Mouse (Mus musculus): Measurements from ENCODE around the gene Tnip3. TPM values are rescaled to one million over a fixed set of nuclear protein-coding genes. Genes with fewer than 3 reads are reported as not detected.

The Tnip3 gene
- total RNA-seq (2021) = not detected

DNA sequence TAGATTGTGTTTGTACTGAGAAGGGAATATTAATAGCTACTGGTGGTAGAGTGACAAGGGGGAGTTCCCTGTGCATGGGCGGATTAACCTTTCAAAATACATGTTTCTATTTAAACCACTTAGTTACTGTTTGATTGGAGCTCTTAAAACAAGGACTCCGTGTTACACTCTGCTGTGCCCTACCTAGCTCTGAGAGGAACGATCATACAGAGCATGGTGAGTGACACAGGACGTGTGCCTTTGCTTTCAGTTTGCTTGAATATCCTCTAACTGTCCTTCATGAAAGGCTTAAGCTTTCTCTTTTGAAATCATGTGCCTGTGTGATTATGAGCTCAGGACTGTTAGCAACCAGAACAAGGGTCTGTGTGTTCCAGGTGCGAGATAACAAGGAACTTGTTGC lies at the start of gene Tnip3:
Gene Tnip3, plus strand, starts transcription at position 122 of the 400 bp plus-strand sequence.
- DNase-seq = no peak
- intact Hi-C loops (cut with DNase I) = no loop called here

DNA sequence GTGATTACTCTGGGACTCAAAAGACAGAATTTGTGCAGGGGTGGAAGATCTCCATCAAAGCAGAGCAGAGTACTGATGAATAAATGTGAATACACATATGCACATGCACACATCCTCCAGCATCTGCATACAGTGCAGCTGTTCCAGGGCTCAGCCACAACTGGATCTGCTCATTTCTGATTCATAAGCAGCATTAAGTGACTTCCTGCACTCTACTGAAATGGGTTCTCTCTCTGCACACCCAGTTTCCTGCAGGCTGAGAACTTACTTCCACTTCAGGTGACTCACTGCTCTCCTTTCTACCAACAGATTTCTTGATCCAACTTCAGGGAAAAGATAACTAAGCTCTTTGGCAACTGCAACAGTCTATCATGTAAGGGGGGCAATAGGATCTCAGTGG lies 26.3 kb upstream of the Tnip3 start:
- no peak for DNase-seq

DNA sequence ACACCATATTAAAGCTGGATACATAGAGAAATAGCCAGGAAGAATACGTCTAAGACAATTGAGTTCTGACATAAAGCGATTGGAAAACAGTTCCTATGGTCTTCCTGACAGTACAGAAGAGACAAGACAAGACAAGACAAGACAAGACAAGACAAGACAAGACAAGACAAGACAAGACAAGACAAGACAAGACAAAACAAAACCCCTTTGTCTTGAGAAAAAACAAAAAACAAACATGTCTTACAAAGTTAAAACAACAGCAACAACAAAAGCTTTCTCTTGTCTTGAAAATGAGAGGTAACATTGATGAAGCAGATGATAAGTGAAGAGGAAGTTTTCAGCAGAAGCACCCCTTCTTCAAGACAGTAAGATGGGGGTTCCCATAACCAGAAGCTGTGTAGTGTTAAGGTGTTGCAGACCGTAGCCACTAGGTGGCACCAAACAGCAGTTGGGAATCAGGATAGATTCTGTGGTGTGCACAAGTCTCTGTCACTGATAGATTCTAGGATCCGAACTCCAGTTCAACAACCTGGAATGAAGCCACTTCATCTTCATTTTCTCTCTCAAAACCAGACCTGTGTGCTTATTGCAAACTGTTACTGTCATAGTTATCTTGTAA lies 15.0 kb upstream of the Tnip3 start:
- intact Hi-C loops (cut with DNase I) = no loop called here
- DNase-seq = peak; percentile 67

More for the DNA sequence above, 26.3 kb upstream of the Tnip3 start:
- intact Hi-C loops (cut with DNase I) = no loop called here

DNA sequence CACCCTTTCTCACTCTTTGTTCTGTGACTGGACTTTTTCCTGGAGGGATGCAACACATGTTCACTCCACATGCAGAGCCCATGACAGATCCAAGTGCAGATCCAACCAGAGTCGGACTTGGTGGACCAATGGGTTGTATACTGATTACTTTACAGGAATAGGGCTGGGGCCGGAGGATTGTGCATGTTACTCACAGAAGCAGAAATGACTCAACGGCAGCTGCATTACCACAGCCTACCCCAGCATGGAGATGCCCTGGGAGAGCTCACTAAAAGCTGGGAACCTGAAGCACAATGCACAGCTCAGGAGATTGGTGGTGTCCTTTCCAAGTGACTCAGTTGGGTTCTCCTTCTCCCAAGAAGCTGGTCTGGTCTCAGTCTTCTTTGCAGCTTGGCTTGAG lies 11.3 kb upstream of the Tnip3 start:
- no peak for DNase-seq
- intact Hi-C loops (cut with DNase I) = no loop called here

DNA sequence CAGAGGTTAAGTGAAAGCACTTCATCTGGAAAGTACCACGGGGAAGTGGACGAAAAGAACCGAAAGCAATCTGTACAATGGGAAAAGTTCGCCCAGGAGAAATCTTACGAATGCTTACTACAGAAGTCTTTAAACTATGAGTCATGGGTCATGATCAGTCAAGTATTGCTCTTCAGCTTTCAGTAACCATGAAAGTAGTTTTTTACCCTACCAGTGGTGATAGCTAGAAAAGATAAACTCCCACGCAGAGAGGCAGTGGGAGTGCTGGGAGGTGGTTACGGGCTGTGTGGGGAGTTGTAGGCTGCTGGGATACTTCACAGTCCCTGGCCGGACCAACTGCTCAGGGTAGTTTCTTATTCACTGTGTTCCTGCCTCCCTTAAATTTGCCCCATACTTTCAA lies 8.4 kb upstream of the Tnip3 start:
- intact Hi-C loops (cut with DNase I) = no loop called here
- DNase-seq = no peak

DNA sequence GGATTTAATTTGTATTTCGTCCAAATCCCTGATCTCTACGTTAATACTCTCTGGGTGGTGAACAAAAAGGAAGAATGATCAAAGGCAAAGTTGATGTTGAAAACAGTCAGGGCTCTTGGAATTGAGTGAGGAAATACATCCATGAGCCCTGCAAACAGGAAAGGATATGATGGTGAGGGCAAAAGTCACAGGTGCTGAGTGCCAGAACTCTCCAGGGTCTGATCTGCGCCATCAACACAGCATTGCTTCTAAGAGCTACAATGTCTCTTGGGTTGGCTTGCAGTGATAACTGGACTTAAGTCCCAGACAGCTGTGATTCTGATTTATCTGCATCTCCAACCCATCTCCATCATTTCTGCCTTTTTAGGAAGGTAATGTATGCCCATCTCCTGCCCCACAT lies 4.3 kb upstream of the Tnip3 start:
- intact Hi-C loops (cut with DNase I) = no loop called here
- no peak for DNase-seq

DNA sequence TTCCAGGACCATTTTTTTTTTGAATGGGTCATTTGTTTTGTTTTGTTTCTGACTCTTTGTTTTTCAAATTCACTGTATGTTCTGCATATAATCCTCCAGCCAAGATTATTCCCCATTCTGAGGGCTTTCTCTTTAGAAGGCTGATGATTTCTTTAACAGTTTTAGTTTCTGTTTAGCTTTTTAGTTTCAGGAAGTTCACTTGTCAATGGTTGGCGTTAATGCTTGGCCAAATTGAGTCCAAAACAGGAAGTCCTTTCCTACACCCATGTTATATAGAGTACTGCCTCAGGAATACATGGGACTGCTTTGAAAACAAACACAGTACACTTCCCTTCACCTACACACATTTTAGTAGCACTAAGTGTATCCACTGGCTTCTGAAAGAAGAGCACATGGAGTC lies 2.8 kb downstream of the Tnip3 start:
- DNase-seq = no peak
- intact Hi-C loops (cut with DNase I) = no loop called here

DNA sequence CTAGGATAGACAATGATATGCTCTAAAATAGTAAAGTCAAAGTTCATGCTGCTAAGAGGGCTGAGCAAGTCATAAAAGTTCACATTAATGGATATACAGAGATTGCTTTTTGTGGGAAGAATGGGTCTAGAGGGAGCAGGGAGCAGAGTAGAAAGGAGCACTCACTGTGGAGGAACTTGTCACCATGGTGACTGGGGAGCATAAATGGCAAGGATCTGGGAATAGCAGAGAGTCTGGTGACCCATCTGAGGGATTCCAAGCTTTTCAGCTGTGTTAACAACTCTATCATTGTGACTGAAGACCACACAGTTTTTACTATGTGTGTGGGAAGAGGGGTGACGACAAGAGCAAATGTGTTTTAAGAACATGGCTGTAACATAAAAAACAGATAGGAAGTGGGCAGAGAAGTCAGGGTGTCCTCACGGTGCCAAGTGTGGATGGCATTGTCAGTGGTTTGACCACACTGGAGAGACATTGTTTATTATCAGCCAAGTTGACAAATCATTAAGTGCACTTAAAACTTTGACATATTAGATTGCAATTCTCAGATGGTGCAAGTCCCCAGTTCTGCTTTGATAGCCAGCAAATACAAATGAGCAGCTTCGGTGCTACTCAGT lies 6.2 kb downstream of the Tnip3 start:
- intact Hi-C loops (cut with DNase I) = no loop called here
- no peak for DNase-seq

DNA sequence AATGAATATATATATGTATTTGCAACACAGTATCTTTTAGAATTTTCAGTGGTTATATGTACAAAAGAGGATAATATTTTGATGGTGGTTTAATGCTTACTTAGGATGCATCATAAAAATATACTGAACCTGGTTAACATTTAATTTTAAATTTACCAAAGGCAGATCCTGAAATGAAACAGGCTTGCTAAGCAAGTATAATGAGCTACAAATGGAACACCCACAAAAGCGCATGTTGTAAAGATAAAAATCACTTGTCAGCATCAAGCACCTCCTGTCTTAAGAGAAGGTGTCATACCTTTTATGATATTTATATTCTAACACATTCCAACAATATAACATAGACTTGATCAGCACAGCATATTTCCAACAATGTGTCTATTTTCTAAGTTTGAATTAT lies 8.6 kb downstream of the Tnip3 start:
- intact Hi-C loops (cut with DNase I) = no loop called here
- no peak for DNase-seq

DNA sequence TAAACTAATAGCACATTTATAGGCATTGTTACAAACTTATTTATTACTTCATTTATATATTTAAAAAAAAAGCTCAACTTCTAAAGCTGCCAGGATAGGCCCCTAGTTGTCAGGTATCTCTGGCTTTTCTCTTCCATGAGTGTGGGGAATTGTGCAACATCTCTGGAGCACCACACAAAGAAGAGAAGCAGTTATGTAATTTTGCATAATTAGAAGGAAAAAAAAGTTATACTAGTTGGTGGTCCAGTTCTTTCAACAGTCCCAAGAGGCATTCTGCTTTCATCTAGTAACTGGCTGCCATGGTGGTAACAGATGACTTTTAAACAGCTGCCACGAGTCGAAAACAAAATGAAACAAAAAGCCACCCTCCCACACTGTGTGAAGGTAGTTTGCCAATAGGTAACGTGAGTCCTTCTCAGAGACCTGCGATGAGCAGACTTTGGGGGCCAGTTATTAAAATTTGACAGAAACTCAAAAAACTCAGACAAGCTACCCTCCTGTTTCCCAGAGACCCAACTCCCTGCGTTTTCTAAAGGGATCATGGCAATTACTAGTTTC lies 12.3 kb downstream of the Tnip3 start:
- DNase-seq = no peak
- intact Hi-C loops (cut with DNase I) = no loop called here

DNA sequence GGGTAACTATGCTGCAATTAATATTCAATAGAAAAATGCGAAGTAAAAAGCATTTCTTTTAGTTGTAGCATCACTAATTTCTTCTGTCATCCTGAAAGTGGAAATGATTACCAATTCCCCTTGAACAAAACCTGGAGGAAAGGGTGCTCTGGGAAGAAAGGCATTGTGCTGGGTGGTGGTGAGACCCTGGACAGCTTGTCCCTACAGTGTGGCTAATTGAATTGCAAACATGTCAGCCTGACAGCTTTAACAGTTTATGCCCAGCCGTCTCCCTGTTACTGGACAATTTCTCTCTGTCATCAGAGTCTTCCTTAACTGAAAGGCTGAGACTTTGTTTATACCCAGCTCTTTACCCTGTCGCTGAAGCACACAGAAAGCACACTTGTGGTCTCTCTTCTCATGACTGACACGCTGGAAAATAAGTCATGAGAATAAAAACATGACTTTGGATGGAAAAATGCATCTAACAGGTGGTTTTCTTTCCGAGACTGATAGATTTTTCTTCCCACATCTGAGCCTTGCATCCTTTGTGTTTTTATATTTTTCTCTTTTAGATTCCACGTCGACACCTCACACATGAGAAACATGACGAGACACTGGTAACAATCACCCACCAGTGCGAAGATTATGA lies 13.0 kb downstream of the Tnip3 start:
- intact Hi-C loops (cut with DNase I) = no loop called here
- DNase-seq = no peak

DNA sequence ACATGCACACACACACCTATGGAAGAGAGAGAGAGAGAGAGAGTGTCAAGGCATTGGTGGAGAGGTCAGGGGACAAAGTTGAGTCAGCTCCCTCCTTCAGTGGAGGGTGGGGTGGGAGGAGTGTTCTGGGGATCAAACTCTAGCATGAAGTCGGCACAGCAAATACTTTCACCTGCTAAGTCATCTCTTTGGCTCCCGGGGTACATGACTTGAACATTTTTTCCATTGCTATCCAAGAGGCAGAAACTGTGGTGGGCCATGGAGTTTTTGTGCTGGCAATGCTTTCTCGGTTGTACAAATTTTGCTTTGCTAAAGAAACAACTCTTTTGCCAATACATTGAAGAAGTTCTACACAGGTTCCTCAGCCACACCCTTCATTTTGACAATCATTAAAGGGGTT lies 13.8 kb downstream of the Tnip3 start:
- intact Hi-C loops (cut with DNase I) = no loop called here
- DNase-seq = no peak

DNA sequence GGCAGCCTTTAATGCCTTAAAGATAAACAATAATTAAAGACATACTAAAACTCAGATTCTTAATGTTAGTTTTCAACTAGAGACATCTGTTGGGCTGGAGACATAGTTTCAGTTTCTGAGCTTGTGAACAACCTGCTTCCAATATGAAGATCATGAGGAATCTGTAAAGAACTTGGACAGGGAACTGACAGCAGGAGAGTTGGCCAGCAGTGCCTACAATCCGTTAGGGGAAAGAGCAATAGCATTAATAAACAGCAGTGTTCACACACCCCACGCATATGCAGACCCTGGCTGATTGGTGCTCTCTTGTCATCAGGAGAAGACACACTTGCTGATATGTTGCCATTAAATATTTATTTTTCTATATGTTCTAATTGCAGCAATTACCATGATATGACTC lies 15.0 kb downstream of the Tnip3 start:
- intact Hi-C loops (cut with DNase I) = no loop called here

DNA sequence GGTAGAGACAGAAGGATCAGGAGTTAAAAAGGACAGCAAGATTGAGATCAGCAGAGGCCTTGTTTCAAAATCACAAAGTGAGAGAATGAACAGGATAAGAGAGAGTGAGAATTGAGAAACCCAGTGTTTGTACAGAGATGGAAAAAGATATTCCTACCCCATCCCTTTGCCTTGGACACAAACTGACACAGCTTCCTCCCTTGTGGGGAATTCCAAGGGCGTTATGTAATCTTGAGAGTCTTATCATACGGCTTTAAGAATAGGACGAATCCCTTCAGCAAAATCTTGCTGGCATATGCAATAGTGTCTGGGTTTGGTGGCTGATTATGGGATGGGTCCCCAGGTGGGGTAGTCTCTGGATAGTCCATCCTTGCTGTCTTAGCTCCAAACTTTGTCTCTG lies 16.0 kb downstream of the Tnip3 start:
- DNase-seq = no peak
- intact Hi-C loops (cut with DNase I) = no loop called here

More for the DNA sequence above, 15.0 kb downstream of the Tnip3 start:
- no peak for DNase-seq

DNA sequence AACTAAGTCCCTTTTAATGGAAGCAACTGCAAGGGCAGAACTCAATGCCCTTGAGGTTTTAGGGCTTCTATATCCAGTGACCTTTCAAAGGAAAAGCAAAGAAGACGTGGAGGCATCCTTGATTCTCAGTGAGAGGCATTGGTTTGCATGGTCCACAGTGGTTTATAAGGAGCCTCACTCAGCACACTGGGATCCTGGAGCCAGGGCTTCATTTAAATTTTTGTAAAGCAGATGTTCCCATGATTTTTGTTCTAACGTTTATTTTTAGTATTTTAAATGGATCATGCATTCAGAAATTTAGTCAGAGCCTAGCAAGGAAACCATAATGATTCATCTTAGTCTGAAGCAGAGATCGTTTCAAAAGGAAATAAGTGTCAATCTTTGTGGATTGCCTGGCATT lies 17.3 kb downstream of the Tnip3 start:
- intact Hi-C loops (cut with DNase I) = no loop called here
- DNase-seq = no peak

DNA sequence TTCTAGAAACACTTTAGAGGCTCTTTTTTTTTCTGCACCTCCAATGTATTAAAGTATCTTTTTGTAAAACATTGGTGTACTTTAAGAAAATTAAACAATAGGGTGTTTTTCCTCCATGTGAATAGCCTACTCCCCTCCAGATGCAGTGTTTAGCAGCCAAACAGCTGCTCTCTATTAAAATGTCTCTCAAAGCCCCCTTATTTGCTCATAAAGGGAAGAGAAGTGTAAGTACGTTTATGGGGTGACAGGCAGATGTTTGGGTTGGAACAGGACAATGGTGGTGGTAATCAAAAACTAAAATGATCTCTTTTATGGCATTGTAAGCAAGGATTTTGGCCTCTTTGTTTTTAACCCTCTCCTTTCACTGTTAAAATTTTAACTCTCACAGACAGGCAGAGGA lies 17.8 kb downstream of the Tnip3 start:
- intact Hi-C loops (cut with DNase I) = no loop called here
- no peak for DNase-seq

DNA sequence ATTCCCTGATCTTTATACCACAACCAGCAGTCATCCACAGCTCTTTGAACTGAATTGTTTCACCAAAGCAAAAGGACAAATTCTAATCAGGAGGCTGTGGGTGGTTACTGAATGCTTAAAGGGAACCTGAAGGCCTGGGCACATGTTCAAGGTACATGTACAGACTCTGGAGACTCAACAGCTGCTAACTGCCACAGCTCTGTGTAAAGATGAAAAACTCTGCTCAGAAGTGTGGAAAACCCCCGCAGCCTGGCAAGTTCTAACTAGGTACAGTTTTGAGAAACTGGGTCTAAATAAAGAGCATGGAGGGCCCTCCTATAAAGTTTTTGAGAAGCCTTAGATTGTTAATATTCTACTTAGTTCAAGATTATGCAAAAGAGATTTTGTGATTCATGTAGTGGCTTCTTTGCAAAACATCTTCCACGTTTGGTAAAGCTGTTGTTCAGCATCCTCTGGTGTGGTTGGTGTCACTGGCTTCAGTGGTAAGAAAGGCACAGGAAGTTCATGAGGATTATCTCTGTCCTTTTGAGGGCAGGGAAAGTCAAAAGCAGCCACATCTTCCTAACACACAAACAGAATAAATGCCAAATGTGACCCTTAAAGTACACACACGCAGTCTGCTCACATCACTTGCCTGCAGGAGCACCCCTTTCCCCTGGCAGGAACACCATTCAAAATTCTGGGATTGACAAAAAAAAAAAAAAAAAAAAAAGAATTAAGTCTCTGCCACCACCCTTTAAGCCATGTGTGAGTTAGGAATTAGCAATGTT lies 39.0 kb downstream of the Tnip3 start:
- DNase-seq = no peak
- intact Hi-C loops (cut with DNase I) = no loop called here

DNA sequence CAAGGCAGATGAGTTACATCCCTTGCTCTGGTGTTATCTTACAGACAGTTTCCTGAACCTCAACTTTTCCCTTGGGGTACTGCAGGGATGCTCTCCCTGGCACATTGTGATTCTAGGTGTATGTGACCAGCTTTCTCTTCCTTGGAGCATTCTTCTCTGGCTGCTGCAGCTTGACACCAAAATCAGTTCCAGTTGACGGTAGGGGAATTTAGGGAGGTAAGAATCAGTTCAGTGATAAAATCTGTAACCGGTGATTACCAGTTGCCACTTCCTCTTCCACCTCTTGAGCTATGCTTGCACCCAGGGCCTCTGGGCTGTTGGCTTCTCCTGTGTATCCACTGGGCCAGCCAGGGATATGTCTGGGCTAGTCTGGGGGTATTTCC lies 39.5 kb downstream of the Tnip3 start:
- no peak for DNase-seq
- intact Hi-C loops (cut with DNase I) = no loop called here

DNA sequence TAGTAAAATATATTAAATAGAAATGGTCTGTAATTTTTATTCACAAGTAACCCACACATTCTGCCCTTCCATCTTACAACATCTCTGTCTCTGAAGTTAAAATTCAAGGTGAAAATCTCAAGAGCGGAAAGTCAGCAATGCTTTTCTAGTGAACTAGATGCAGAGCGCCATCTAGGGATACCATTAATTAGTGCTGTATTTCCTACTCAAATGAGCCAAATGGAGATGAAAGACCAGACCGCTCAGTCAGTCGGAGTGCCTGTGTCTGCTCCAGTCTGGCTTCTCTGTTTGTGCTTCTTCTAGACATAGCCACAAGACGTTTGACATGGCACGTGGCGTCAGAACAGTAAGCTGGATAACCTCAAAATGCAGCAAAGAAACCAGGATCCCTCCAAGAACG lies 44.6 kb downstream of the Tnip3 start:
- DNase-seq = peak; percentile 20
- intact Hi-C loops (cut with DNase I) = no loop called here

DNA sequence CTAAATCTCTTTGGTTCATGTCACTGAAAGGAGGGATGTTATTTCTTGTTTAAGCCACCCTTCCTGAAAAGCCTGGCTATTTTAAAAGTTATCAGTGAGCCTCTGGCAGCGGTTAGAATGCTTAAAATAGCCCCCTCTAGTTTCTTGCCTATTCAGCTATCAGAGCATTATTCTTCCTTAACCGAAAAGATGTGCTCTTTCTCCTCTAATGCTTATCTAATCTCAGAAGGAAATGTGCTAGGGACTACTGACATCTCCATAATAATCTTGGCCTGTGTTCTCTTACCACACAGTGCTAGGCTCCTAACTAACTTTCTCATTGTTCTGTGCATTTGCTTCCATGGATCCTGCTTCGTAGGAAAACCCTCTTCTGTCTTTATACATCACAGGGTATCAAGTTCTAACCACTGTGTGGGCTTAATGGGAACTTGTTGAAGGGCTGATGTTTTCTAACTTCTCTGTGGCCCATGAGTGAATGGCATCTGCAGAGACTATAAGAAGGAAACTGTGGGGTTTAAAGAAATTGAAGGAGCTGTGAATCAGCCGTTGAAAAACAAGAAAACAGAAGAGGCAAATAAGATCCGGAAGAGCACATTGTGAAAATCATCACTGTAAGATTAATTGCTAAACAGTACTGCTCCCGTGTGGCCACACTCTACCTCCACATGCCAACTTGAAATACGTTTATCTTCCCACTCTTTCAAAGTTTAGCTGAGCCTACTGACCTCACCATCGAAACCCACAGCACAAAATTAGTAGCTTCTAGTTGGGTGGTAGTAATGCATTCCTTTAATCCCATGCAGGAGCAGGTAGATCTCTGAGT lies 53.2 kb downstream of the Tnip3 start:
- no peak for DNase-seq
- intact Hi-C loops (cut with DNase I) = no loop called here

DNA sequence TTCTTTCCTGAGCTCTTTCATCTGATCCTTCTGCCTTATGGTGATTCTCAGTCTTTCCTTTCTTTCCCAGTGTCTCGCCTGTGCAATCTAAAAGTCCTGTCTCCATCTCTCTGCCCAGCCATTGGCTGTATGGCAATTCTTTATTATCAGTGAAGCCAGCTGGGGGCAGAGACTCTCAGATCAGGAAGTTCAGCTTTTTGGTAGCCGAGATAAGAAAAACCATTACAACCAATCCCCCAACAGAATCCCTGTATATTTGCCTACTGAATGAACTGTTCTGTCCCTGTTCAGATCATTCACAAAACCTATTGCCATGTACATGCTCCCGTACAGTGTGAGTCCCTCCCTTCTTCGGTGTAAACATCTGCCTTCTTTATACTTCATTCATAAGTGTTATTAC lies 57.9 kb downstream of the Tnip3 start:
- intact Hi-C loops (cut with DNase I) = no loop called here
- DNase-seq = no peak
